Mouse (Mus musculus): ENCODE measurements around the gene Myo1a. TPM values are rescaled to one million over a fixed set of nuclear protein-coding genes. Genes with fewer than 3 reads are reported as not detected.

Myo1a gene
- polyA plus RNA-seq, 1 experiment, result 1.4 TPM

DNA sequence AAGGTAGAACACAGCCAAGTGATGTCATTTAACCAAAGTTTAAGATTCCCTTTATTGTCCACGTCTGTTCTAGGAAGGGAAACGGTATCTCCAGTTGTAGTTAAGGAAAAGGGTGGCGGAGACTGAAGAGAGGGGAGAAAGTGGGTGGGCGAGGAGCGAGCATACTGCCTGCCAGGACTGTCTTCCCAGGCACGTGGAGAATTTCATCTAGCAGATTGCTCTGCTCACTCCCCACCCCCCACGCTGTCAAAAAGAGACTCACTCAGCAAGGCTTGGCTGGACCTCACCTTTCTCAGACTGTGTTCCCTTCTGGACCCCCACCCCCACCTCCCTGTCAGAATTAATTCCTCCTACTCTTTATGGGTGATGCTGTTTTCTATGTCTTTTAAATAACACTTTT is 35.8 kb upstream of the Myo1a start:
- 39% methylated on average over 7 of the region's 7 CpGs for WGBS
- Histone ChIP-seq H3K4me1 (ENCODE audit: control insufficient read depth, insufficient read depth, low read length) (no peaks in the 10 kb centered on the region; the same call in 1 of the 2 replicates), H3K27ac (ENCODE audit: control insufficient read depth, insufficient read depth, low read depth, low read length, poor library complexity) (no peak overlapping the region; the same call in 1 of the 2 replicates), H3K4me3 (replicated peaks; ENCODE audit: control insufficient read depth, low read depth, low read length) (no peak overlapping the region)
- TF ChIP-seq CTCF (IDR thresholded peaks at IDR 0.05; ENCODE audit: control insufficient read depth, insufficient read depth, low read length) (no peak), POLR2A (IDR thresholded peaks at IDR 0.05; ENCODE audit: borderline replicate concordance, control insufficient read depth, low read depth, low read length) (no peak)

DNA sequence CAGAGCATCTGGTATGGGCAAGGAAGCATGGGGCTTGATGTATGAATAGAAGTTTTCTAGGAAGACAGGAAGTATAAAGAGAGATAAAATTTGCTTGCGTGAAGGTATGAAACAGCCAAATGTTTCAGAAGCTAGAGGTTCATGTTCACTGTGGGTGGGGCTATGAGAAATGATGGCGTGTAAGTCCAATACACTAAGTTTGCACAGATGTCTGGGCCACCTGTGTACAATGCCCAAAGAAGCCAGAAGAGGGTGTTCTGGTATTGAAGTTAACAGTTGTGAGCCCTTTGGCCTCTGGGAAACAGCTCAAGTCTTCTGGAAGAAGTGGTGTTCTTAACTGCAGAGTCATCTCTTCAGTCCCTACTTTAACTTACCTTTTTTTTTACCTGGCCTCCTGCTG is 34.8 kb upstream of the Myo1a start:
- Histone ChIP-seq H3K4me1 (ENCODE audit: control insufficient read depth, insufficient read depth, low read length) (no peaks in the 10 kb centered on the region; the same call in 1 of the 2 replicates), H3K4me3 (replicated peaks; ENCODE audit: control insufficient read depth, low read depth, low read length) (no peak overlapping the region), H3K27ac (ENCODE audit: control insufficient read depth, insufficient read depth, low read depth, low read length, poor library complexity) (no peak overlapping the region)
- TF ChIP-seq POLR2A (IDR thresholded peaks at IDR 0.05; ENCODE audit: borderline replicate concordance, control insufficient read depth, low read depth, low read length) (no peak), CTCF (IDR thresholded peaks at IDR 0.05; ENCODE audit: control insufficient read depth, insufficient read depth, low read length) (no peak)
- 56% methylated on average over 2 of the region's 2 CpGs for WGBS

DNA sequence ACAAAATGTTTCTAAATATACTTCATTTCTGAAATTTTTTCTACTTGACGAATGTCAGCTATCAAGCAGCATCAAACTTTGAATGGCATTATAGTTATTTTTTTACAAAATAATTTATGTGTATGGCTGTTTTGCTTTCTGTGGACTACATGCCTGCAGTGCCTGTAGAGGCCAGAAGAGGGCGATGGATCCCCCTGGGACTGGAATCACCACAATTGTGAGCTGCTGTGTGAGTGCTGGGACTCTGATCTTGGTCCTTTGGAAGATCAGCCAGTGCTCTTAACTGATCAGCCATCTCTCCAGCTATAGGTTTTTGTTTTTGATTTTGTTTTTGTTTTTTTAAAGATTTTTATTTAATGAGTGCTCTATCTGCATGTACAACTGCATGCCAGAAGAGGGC is 33.7 kb upstream of the Myo1a start:
- Histone ChIP-seq H3K4me1 (ENCODE audit: control insufficient read depth, insufficient read depth, low read length) (no peaks in the 10 kb centered on the region; the same call in 1 of the 2 replicates), H3K27ac (ENCODE audit: control insufficient read depth, insufficient read depth, low read depth, low read length, poor library complexity) (no peak overlapping the region), H3K4me3 (replicated peaks; ENCODE audit: control insufficient read depth, low read depth, low read length) (no peak overlapping the region)
- 47% methylated on average over 2 of the region's 2 CpGs for WGBS
- TF ChIP-seq CTCF (IDR thresholded peaks at IDR 0.05; ENCODE audit: control insufficient read depth, insufficient read depth, low read length), result peak; percentile 68
- TF ChIP-seq POLR2A (IDR thresholded peaks at IDR 0.05; ENCODE audit: borderline replicate concordance, control insufficient read depth, low read depth, low read length), result no peak

DNA sequence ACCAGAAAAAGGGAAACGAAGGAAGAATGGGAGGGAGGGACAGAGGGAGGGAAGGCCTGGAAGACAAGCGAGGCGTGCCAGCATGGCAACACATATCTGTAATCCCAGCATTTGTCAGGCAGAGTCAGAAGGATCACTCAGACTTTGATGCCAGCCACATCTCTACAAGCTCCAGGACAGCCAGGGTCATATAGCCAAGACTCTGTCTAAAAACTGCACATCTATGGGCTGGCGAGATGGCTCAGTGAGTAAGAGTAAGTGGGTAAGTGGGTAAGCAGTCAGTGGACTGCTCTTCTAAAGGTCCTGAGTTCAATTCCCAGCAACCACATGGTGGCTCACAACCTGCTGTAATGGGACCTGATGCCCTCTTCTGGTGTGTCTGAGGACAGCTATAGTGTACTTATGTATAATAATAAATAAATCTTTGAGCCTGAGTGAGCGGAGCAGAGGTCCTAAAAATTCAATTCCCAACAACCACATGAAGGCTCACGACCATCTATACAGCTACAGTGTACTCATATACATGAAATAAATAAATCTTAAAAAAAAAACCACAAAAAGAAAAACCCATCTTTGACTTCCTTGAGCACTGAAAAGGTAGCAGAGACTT is 30.8 kb upstream of the Myo1a start:
- H3K4me3 ChIP-seq (replicated peaks; ENCODE audit: control insufficient read depth, low read depth, low read length), result no peak overlapping the region
- H3K4me1 ChIP-seq (ENCODE audit: control insufficient read depth, insufficient read depth, low read length), result no peaks in the 10 kb centered on the region
- no peak overlapping the region for H3K27ac ChIP-seq (ENCODE audit: control insufficient read depth, insufficient read depth, low read depth, low read length, poor library complexity)
- 84% methylated on average over 6 of the region's 6 CpGs for WGBS
- no peak for TF ChIP-seq CTCF (IDR thresholded peaks at IDR 0.05; ENCODE audit: control insufficient read depth, insufficient read depth, low read length)
- TF ChIP-seq POLR2A (IDR thresholded peaks at IDR 0.05; ENCODE audit: borderline replicate concordance, control insufficient read depth, low read depth, low read length), result no peak

DNA sequence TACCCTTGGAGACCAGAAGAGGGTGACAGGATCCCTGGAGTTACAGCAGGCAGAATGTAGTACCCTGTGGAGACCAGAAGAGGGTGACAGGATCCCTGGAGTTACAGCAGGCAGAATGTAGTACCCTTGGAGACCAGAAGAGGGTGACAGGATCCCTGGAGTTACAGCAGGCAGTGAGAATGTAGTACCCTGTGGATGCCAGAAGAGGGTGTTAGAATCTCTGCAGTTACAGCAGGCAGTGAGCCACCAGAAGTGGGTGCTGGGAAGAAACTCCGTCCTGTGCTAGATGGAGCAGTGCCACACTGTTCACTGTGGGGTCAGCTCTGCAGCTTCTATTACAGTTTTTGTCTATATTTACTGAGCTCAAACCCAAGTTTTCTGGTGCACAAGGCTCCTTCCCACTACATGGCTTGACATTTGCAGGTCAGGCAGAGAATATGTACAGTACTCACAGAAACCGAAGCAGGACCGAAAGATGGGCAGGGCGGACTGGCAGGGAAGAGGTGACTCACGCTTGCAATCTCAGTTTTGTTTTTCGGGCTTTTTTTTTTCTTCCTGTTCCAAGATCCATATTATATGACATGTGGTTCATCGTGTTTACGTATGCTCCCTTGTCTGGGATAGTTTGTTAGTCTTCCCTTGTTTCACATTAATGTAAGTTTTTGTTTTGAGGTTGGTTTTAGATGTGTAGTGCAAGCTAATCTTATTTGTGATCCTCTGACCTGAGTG is 30.0 kb upstream of the Myo1a start:
- H3K27ac ChIP-seq (ENCODE audit: control insufficient read depth, insufficient read depth, low read depth, low read length, poor library complexity), result no peak overlapping the region

DNA sequence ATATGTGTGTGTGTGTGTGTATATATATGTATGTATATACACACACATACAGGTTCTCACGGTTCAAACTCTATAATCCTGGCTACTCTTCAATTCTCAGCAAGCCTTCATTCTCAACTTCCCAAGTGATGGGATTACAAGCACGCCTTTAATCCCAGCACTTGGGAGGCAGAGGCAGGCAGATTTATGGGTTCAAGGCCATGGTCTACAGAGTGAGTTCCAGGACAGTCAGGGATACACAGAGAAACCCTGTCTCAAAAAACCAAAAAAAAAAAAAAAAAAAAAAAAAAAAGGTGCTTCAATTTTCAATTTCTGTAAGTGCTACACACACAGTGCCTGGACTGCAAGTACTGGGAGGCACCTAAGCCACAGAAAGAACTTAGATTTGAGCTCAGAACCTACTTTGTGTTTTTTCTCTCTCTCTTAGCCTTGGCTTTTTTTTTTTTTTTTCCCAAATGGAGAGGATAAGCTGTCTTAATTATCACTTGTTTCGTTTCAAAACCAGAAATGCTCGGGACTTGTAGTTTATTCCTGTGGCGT is 29.0 kb upstream of the Myo1a start:
- WGBS, result 34% methylated on average over 5 of the region's 5 CpGs
- no peak for TF ChIP-seq CTCF (IDR thresholded peaks at IDR 0.05; ENCODE audit: control insufficient read depth, insufficient read depth, low read length)
- TF ChIP-seq POLR2A (IDR thresholded peaks at IDR 0.05; ENCODE audit: borderline replicate concordance, control insufficient read depth, low read depth, low read length), result no peak

More for the DNA sequence above, 30.0 kb upstream of the Myo1a start:
- TF ChIP-seq CTCF (IDR thresholded peaks at IDR 0.05; ENCODE audit: control insufficient read depth, insufficient read depth, low read length) (peak; percentile 81), POLR2A (IDR thresholded peaks at IDR 0.05; ENCODE audit: borderline replicate concordance, control insufficient read depth, low read depth, low read length) (no peak)
- Histone ChIP-seq H3K4me1 (ENCODE audit: control insufficient read depth, insufficient read depth, low read length) (no peaks in the 10 kb centered on the region), H3K4me3 (replicated peaks; ENCODE audit: control insufficient read depth, low read depth, low read length) (no peak overlapping the region)
- WGBS, result 82% methylated on average over 8 of the region's 8 CpGs

DNA sequence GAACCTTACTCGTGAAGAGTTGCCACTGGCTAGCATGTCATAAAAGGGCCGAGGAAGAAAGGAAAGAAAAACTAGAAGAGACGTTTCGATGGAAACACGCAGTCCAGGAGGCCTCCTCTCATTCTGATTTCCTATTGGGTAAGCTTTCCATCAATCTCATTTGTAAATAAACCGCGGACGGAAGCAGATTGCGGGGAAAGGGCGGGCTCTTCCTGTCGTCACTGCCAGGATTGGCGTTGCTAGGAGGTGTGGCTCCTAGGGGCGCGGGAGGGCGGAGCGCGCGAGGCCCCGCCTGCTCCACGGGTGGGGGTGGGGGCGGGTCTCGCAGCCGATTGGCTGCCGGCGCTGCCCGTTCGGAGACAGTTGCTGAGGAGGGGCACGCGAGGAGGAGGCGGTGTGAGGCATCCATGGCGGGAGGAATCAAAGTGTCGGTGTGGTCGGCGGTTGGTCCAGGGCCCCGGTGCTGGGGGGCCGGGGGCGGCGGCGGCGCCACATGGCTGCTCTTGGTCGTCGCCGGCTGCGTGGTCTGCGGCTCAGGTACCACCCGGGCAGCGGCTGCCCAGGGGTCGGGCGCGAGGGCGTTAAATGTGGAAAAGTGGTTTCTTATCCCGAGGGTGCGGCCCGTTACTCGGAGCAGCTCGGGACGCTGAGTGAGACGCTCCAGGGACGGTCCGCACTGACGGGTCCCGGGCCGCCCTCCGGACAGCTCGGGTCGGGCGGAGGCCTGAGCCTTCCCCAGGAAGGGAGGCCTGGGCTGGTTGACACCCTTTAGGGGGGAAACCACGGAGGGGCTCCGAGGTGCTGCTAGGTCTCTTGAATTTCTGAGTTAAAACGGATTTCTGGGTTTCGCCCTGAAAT is 28.1 kb upstream of the Myo1a start:
- Histone ChIP-seq H3K4me1 (ENCODE audit: control insufficient read depth, insufficient read depth, low read length) (no peaks in the 10 kb centered on the region), H3K4me3 (replicated peaks; ENCODE audit: control insufficient read depth, low read depth, low read length) (peak overlapping the region; percentile 74), H3K27ac (ENCODE audit: control insufficient read depth, insufficient read depth, low read depth, low read length, poor library complexity) (peak overlapping the region; percentile 79)
- under 1% methylated on average over 71 of the region's 71 CpGs for WGBS
- TF ChIP-seq POLR2A (IDR thresholded peaks at IDR 0.05; ENCODE audit: borderline replicate concordance, control insufficient read depth, low read depth, low read length) (peak; percentile 33; the same call in 1 of the 2 replicates), CTCF (IDR thresholded peaks at IDR 0.05; ENCODE audit: control insufficient read depth, insufficient read depth, low read length) (no peak)

More for the DNA sequence above, 29.0 kb upstream of the Myo1a start:
- Histone ChIP-seq H3K27ac (ENCODE audit: control insufficient read depth, insufficient read depth, low read depth, low read length, poor library complexity) (no peak overlapping the region), H3K4me1 (ENCODE audit: control insufficient read depth, insufficient read depth, low read length) (no peaks in the 10 kb centered on the region), H3K4me3 (replicated peaks; ENCODE audit: control insufficient read depth, low read depth, low read length) (peak overlapping the region; percentile 28)
